Mouse (Mus musculus) neural tube, embryonic 11.5 days (tissue): Measurements from ENCODE around the gene Fus. TPM values are rescaled to one million over a fixed set of nuclear protein-coding genes. Genes with fewer than 3 reads are reported as not detected.

Experiments used
- ATAC-seq: fragments of 200-750 bp; cut with Nextera tagmentation; 2 replicates; pipeline ENCODE4 v1.8.0; 2017; ENCODE audit warnings: moderate number of reproducible peaks, mild to moderate bottlenecking, moderate TSS enrichment, moderate library complexity; ENCODE audit not compliant: insufficient read depth, low FRiP score, low TSS enrichment
- DNase-seq: peaks from one replicate; pipeline ENCODE4 v3.0.0-alpha.2; 2015; ENCODE audit warnings: low spot score
- H3K27ac ChIP-seq: fragments of 300-500 bp; sonication (generic); 2 replicates; pipeline ENCODE4 v1.5.1; 2014; ENCODE audit warnings: low read depth, mild to moderate bottlenecking, low read length
- H3K27me3 ChIP-seq: fragments of 300-500 bp; sonication (generic); 2 replicates; pipeline ENCODE4 v1.6.1; 2014; ENCODE audit warnings: mild to moderate bottlenecking, low read length, mixed read lengths; ENCODE audit not compliant: control insufficient read depth, insufficient read depth
- H3K36me3 ChIP-seq: fragments of 300-500 bp; sonication (generic); 2 replicates; pipeline ENCODE4 v1.6.1; 2014; ENCODE audit warnings: mild to moderate bottlenecking, low read length, moderate library complexity, mixed read lengths; ENCODE audit not compliant: control insufficient read depth, insufficient read depth
- H3K4me1 ChIP-seq: fragments of 300-500 bp; sonication (generic); 2 replicates; pipeline ENCODE4 v1.6.1; 2014; ENCODE audit warnings: low read length, mixed read lengths; ENCODE audit not compliant: control insufficient read depth, insufficient read depth
- H3K4me2 ChIP-seq: fragments of 300-500 bp; sonication (generic); 2 replicates; pipeline ENCODE4 v1.6.1; 2014; ENCODE audit warnings: low read depth, mild to moderate bottlenecking, moderate library complexity
- H3K4me3 ChIP-seq: fragments of 300-500 bp; sonication (generic); 2 replicates; pipeline ENCODE4 v1.5.1; 2014; ENCODE audit warnings: low read depth, low read length
- H3K9ac ChIP-seq: fragments of 300-500 bp; sonication (generic); 2 replicates; pipeline ENCODE4 v1.6.1; 2014; ENCODE audit warnings: mild to moderate bottlenecking, low read length
- H3K9me3 ChIP-seq: fragments of 300-500 bp; sonication (generic); 2 replicates; pipeline ENCODE4 v1.6.1; 2016; ENCODE audit warnings: low read length; ENCODE audit not compliant: control insufficient read depth
- WGBS: fragments of 180-500 bp; shearing (Covaris S2); extraction: QIAGEN DNeasy Blood & Tissue Kit; methylation state at CpG from one replicate; pipeline ENCODE4 v1.1.7; 2014; 5-methylcytosine and 5-hydroxymethylcytosine counted together
- polyA plus RNA-seq: library from polyadenylated mRNA; unstranded; fragments of >200 nt; fragmentation: Nextera tagmentation; extraction: Ambion mirVana; gene quantifications from 2 replicates; pipeline ENCODE4 v1.2.1, GENCODE M21; 2014

The Fus gene
- polyA plus RNA-seq, 1 experiment from 2014 or later, result 51.6 TPM

- H3K9me3 ChIP-seq, result no peaks in the 10 kb centered on the region
- 13% methylated on average over 10 of the region's 10 CpGs for WGBS
- ATAC-seq (no peak; the same call in none of the 2 replicates), DNase-seq (peak; percentile 13)
- peaks cover 4% of the 10 kb centered on the region for H3K36me3 ChIP-seq
- H3K27me3 ChIP-seq, result no peaks in the 10 kb centered on the region
- H3K4me3 ChIP-seq, result peak overlapping the region; percentile 88
- H3K4me2 ChIP-seq, result peak overlapping the region; percentile 74
- peak overlapping the region; percentile 89 for H3K27ac ChIP-seq
- H3K9ac ChIP-seq, result peak overlapping the region; percentile 100
- peaks cover 9% of the 10 kb centered on the region; the same call in 1 of the 2 replicates for H3K4me1 ChIP-seq
Observed at GRCm38 (mm10) chr7:127966371-127966918, 812 bp upstream of the Fus start.

GRCm38 (mm10) chr7:127967922-127968828 is 918 bp downstream of the Fus start:
- WGBS, result under 1% methylated on average over 41 of the region's 42 CpGs
- Histone ChIP-seq H3K27ac (peak overlapping the region; percentile 89), H3K36me3 (peaks cover 20% of the 10 kb centered on the region), H3K9me3 (no peaks in the 10 kb centered on the region), H3K9ac (peak overlapping the region; percentile 100), H3K4me3 (peak overlapping the region; percentile 88), H3K4me1 (peaks cover 9% of the 10 kb centered on the region; the same call in 1 of the 2 replicates), H3K27me3 (no peaks in the 10 kb centered on the region), H3K4me2 (peak overlapping the region; percentile 95)
- DNase-seq (peak; percentile 86), ATAC-seq (peak; percentile 49)

DNA sequence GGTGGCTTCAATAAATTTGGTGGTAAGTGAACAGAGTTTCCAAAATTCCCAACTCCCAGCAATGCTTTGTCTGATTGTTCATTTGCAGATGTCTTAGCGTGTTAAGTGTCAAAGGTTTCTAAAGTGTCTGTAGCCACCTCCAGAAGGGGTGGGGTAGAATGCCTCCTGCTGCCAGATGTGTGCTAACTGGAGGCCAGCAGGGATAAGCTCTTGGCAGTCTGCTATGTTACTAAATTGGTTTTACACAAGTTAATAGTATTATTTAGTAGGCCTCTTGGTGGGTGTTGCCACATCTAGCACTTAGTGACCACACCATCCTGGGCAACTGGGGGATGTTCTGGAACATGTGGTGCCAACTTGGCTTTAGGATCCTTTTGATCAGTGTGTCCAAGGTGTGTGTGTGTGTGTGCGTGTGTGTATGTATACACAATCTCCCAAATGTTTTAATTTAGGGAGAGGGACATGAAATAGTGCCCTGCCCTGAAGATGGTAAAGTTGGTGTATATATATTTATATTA is 7.2 kb downstream of the Fus start:
- Histone ChIP-seq H3K27ac (no peak overlapping the region), H3K9ac (no peak overlapping the region), H3K36me3 (peaks cover 43% of the 10 kb centered on the region), H3K4me3 (no peak overlapping the region), H3K27me3 (no peaks in the 10 kb centered on the region), H3K9me3 (no peaks in the 10 kb centered on the region), H3K4me1 (no peaks in the 10 kb centered on the region), H3K4me2 (no peak overlapping the region)
- WGBS, result 93% methylated on average over 2 of the region's 2 CpGs
- ATAC-seq, result no peak
- no peak for DNase-seq

- Histone ChIP-seq H3K4me2 (no peak overlapping the region), H3K36me3 (peaks cover 42% of the 10 kb centered on the region), H3K27ac (no peak overlapping the region), H3K9ac (no peak overlapping the region), H3K27me3 (no peaks in the 10 kb centered on the region), H3K4me1 (no peaks in the 10 kb centered on the region), H3K4me3 (no peak overlapping the region), H3K9me3 (no peaks in the 10 kb centered on the region)
- ATAC-seq, result no peak
- no peak for DNase-seq
- 93% methylated on average over 2 of the region's 2 CpGs for WGBS
Observed at GRCm38 (mm10) chr7:127978856-127979255, 11.6 kb downstream of the Fus start.

DNA sequence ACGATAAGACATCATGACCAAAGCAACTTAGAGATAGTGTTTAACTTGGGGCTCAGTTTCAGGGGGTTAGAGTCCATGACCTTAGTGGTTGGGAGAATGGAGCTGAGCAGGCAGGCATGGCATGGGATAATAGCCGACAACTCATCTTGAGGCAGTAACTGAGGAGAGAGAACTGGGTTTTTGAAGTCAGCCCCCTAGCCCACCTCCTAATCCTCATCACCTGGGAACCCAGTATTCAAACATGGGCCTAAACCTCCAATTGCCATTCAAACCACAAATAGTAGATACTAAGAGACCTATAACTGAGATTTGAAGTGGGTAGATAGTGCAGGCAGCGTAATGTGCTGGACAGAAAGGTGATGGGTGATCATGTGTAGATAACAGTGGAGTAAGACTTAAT is 13.3 kb downstream of the Fus start:
- WGBS, result 90% methylated on average over 3 of the region's 3 CpGs
- no peaks in the 10 kb centered on the region for H3K9me3 ChIP-seq
- H3K27me3 ChIP-seq, result no peaks in the 10 kb centered on the region
- no peak for DNase-seq
- no peak overlapping the region for H3K9ac ChIP-seq
- H3K4me2 ChIP-seq, result no peak overlapping the region
- H3K4me1 ChIP-seq, result no peaks in the 10 kb centered on the region
- H3K4me3 ChIP-seq, result no peak overlapping the region
- peaks cover 36% of the 10 kb centered on the region for H3K36me3 ChIP-seq
- H3K27ac ChIP-seq, result no peak overlapping the region
- no peak for ATAC-seq

GRCm38 (mm10) chr7:127988904-127989303 is 21.6 kb downstream of the Fus start:
- 84% methylated on average over 1 of the region's 1 CpGs for WGBS
- Histone ChIP-seq H3K27ac (no peak overlapping the region), H3K4me1 (peaks cover 4% of the 10 kb centered on the region; the same call in 1 of the 2 replicates), H3K36me3 (peaks cover 2% of the 10 kb centered on the region), H3K4me3 (no peak overlapping the region), H3K4me2 (no peak overlapping the region), H3K9ac (no peak overlapping the region), H3K9me3 (no peaks in the 10 kb centered on the region), H3K27me3 (no peaks in the 10 kb centered on the region)
- no peak for DNase-seq
- ATAC-seq, result no peak

DNA sequence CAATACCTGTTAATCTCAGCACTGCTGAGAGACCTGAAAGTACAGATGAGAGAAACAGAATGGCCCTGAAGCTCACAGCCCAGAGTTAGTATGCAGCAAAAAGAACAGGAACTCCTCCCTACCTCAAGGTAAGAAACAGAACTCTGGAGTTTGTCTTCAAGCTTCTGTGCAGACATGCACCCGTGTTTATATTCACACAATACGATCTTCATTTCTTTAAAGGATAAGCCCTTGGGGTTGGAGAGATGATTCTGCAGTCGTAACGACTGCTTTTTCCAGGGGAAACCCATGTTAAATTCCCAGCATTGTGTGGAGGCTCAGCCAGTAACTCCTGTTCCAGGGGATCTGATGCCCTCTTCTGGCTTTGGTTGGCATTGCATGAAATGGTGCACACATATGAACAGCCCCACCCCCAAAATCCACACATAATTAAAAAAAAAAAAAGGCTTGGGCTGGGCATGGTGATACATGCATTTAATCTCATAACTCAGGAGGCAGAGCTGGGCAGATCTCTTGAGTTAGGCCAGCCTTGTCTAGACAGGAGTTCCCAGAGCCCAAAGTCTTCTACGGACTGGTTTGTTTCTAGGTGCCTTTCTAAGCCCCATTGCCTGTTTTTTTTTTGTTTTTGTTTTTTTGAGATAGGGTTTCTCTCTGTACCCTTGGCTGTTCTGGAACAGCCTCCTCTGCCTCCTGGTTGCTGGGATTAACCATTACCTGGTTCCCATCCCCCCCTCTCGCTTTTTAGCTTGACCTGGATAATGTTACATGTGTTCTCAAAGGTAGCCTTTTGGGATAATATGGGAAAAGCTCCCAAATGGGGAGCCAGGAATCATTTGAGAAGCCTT is 24.6 kb downstream of the Fus start:
- Histone ChIP-seq H3K4me1 (peaks cover 4% of the 10 kb centered on the region; the same call in 1 of the 2 replicates), H3K9ac (no peak overlapping the region), H3K27me3 (no peaks in the 10 kb centered on the region), H3K9me3 (no peaks in the 10 kb centered on the region), H3K4me3 (no peak overlapping the region), H3K27ac (no peak overlapping the region), H3K4me2 (no peak overlapping the region), H3K36me3 (peaks cover 2% of the 10 kb centered on the region)
- WGBS, result 53% methylated on average over 6 of the region's 6 CpGs
- peak; percentile 49; the same call in 1 of the 2 replicates for ATAC-seq
- DNase-seq, result peak; percentile 75
